Mouse (Mus musculus): Measurements from ENCODE around the gene Gm17545.

Gm17545 gene

GRCm38 (mm10) chr9:22486211-22486610 is 32.1 kb downstream of the Gm17545 start:
- DNase-seq (ENCODE audit: extremely low spot score, low read depth, low spot score): no peak

- DNase-seq (ENCODE audit: extremely low spot score, low read depth, low spot score): no peak
Observed at GRCm38 (mm10) chr9:22488963-22489362, 34.9 kb downstream of the Gm17545 start.

DNA sequence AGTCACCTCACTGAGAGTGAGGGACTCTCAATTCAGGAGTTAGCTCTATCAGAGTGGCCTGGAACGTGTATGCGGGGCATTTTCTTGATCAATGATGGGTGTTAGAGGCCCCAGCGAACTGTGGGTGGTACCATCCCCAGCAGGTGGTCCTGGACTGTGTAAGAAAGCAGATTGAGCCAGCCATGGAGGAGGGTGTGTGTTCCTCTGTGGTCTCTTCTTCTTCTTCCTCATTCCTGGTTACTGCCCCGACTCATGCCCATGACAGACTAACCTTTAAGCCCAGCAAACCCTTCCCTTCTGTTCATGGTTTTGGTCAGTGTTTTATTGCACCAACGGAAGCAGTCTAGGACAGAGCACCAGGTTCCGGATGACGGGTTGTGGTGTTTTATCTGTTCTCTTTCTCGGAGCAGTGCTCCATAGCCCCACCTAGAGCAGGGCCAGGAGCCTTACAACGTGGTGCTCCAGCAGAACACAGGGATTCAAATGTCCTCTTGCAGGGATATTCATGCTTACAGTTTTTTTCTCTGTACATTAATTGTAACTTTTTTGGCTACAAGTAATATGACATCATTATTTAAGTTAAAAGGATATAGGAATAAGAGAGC is 40.2 kb downstream of the Gm17545 start:
- no peak for DNase-seq (ENCODE audit: extremely low spot score, low read depth, low spot score)

DNA sequence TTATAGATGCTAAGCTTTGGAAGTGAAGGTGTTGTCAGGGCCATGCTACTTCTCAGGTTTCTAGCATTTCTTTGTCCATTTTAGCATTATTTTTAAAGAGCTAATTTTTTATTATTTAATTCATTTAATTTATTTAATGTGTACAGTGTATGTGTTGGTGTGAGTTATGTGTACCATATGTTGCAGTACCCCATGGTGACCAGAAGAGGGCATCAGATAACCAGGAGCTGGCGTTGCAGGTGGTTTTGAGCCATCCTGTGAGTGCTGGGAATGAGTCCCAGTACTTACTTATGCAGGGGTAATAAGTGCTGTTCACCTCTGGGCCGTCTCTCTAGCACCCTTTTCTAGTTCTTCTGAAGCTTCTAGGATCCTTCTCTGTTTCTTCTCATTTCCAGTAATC is 41.0 kb downstream of the Gm17545 start:
- DNase-seq (ENCODE audit: extremely low spot score, low read depth, low spot score): no peak

DNA sequence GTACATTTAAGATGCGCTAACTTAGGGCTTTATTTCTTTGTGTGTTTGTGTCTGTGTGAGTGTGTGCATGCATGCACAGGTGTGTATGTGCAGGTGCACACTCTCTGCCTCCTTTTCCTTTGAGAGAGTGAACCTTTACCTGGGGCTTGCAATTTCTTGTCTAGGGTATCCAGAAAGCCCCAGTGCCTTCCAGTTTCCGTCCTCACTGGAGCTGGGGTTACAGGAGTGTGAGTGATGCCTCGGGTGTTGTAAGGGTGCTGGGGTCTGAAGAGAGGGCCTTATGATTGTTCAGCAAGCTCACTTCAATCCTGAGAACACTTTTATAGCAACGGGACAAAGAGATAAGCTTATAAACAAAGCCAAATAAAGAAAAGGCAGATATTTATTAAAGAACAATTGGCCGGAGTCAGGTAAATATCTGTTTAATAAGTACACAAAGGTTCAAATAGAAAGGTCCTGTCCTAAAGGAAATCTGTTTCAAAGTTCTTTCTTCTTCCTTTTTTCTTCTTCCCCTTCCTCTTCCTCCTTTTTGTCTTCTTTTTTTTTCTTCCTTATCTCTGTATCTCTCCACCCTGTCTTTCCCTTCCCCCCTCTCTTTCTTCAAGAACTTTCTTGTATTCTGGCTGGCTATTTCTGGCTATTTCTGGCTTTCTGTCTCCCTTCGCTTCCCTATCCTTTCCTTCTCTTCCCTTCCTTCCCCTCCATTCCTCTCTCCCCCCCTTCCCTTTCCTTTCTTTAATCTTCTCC is 43.1 kb downstream of the Gm17545 start:
- no peak for DNase-seq (ENCODE audit: extremely low spot score, low read depth, low spot score)

DNA sequence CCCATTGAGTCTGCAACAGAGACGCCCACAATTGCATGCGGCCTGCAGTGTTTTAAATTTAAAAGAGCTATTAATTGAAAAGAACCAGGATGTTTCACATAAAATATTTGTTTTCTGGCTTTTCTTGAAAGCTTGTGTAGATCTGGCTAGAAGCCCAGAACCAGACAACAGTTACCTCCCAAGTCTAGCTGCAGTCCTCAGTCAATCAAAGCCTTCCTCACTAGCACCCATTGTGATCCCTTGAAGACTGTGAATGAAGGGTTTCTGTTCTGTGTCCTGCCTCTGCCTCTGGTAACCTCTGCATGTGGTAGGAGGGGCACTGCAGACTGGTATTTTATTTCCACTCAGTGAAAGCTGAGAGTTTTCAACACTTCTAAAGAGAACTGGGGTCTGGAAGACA is 48.9 kb downstream of the Gm17545 start:
- no peak for DNase-seq (ENCODE audit: extremely low spot score, low read depth, low spot score)

GRCm38 (mm10) chr9:22503581-22503980 is 49.5 kb downstream of the Gm17545 start:
- no peak for DNase-seq (ENCODE audit: extremely low spot score, low read depth, low spot score)

DNA sequence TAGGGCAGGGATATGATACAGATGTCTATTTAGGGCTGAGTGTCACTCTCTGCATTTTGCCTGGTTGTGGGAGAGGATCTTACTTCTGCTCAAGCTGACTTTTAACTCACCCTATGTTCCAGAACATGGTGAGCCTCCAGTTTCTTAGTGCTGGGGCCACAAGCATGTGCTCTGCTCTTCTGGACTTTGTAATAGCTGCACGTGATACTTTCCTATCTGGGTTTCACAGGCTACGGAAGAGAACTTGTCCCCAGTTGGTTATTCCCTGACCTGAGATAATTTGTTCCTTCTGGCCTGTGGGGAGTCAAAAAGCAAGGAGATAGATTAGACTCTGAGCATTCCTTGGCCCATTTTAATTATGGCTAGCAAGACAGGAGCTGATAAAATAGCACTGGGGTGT is 51.5 kb downstream of the Gm17545 start:
- no peak for DNase-seq (ENCODE audit: extremely low spot score, low read depth, low spot score)

Data from hindlimb bud, embryonic 11.5 days (tissue).